Mouse (Mus musculus) left cerebral cortex, adult 11 months (tissue): ENCODE data around the gene Epb42.
"Not testable (repeated sequence)": the region's sequence is repeated elsewhere in the genome, so short reads cannot be mapped to it uniquely, and the experiment has no call there.

Experiments used
- DNase-seq: peaks from one replicate; pipeline ENCODE4 v3.0.0; 2022; ENCODE audit warnings: low spot score

Epb42 gene

GRCm38 (mm10) chr2:121007925-121008663, 28.8 kb downstream of the Epb42 start, which contains the start of gene Ccndbp1:
Gene Ccndbp1, plus strand, starts transcription at chr2:121008403.
- peak; percentile 66 for DNase-seq

DNA sequence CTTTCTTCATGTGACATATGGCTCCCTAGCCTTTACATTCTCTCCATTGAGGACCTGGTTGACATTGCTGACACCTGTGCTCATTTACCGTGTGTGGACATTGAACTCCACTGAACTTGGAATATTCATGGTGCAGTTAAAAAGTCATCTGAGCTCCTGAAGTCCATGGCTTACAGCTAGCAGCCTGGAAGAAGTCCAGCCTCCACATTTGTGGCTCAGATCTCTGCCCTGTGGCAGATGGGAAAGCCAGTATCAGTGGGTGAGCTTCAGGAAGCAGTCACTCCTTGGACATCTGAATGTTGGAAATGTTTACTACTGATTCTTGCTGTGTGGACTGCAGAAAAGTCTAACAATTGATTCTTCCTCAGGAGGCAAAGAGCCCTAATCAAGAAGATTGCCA, 29.9 kb downstream of the Epb42 start:
- no peak for DNase-seq

GRCm38 (mm10) chr2:121004018-121004811, 32.7 kb downstream of the Epb42 start:
- DNase-seq = no peak

DNA sequence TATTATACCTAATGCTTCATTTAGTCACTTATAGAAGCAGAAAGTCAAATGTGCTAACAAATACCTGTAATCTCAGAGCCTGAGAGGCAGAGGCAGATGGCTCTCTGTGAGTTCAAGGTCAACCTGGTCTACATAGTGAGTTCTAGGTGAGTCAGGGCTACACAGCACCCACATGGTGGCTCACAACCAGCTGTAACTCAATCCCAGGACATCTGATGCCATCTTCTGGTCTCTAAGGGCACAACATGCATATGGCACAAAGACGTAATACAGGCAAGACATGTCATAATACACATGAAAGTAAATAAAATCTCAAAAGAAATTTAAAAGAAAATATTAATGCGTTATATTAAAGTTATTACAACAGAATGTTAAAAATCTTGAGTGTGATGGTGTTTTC, 33.3 kb downstream of the Epb42 start:
- DNase-seq = no peak

- no peak for DNase-seq
These were observed 38.0 kb downstream of the Epb42 start for GRCm38 (mm10) chr2:120998863-120999262.

GRCm38 (mm10) chr2:120996607-120997006, 40.3 kb downstream of the Epb42 start:
- not testable (repeated sequence) for DNase-seq

DNA sequence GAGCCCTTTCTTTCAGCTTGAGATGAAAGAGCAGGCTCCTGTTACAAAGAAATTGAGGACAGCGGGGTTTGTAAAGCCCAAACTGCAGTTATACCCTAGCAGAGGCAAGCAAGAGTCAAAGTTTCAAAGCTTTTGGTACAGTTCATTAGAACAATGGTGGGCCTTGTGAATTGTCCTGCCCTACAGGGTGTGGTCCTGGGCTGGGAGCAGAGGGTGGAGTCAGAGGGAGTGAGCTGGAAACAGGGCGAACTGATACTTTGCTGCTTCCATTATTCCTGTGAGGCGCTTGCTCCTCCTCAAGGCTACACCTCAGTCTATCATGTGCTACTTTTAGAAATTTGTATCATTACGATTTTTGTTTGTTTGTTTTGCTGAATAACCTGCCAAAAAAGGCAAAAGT, 45.7 kb downstream of the Epb42 start:
- no peak for DNase-seq

GRCm38 (mm10) chr2:120985241-120985640, 51.6 kb downstream of the Epb42 start:
- no peak for DNase-seq

GRCm38 (mm10) chr2:120983611-120984010, 53.3 kb downstream of the Epb42 start:
- no peak for DNase-seq

- DNase-seq = no peak
These were observed 56.0 kb downstream of the Epb42 start for GRCm38 (mm10) chr2:120980861-120981260.

DNA sequence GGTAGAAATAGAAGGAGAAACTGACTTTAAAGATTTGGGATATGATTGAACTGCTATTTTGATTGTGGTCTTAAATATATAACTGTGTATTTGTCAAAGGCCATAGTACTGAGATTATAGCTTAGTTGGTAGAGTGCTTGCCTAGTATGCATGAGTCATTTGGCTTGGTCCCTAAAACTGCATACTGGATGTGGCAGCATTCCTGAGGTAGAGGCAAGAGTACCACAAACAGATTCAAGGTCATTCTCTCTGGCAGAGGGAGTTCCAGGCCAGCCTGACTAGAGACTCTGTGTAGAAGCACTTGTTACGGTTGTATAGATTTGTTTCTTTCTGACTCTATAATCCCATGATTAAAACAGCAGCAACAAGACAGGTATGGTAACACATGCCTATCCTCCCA, 57.1 kb downstream of the Epb42 start:
- DNase-seq = no peak

DNA sequence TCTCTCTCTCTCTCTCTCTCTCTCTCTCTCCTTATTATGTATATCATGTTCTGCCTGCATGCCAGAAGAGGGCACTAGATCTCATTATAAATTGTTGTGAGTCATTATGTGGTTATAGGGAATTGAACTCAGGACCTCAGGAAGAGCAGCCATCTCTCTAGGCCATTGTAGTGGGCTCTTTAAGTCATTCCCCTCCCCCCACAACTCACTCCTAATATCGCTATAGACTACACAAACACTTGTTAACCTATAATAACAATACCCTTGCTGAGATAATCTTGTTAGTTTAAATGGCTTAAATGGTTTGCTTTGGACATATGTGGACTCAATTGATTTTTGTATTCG, 58.2 kb downstream of the Epb42 start:
- no peak for DNase-seq

DNA sequence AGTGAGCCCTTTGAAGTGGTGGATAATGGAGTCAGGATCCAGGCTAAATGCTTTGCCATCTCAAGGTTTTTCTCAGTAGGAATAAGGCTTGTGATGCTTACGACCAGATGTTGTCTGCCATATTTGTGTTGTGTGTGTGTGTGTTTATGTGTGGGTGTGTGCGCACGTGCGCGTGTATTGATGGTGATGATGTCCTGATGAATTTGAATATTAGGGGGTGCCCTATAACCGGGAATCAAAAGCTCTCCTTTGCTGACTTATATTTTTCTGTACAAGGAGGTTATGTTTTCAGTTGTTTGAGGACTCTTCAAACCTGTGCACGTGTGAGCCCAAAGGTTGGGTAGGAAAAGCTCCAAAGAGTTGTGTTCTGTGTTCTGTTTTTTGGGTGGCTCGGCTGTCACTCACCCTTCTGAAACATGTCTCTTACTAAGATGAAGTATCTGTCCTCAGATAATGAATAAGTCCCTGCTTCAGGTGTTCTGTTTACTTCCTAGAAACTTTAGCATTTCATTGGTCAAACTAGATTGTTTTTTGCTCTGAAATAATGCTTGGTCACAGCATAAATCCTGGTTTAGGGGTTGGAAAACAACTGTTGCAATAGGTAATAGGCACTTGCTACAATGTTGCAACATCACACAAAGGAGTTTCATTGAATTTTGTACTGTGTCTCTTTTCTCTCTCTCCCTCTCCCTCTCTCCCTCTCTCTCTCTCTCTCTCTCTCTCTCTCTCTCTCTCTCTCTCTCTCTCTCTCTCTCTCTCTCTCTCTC, 58.8 kb downstream of the Epb42 start:
- DNase-seq = no peak

- no peak for DNase-seq
These were observed 59.6 kb downstream of the Epb42 start, which contains the start of gene Tmem62 for GRCm38 (mm10) chr2:120976990-120977925. Gene Tmem62, plus strand, starts transcription at chr2:120977017.

GRCm38 (mm10) chr2:120976308-120976707, 60.6 kb downstream of the Epb42 start:
- no peak for DNase-seq

GRCm38 (mm10) chr2:120972964-120973363, 63.9 kb downstream of the Epb42 start:
- no peak for DNase-seq

GRCm38 (mm10) chr2:120972257-120972656, 64.6 kb downstream of the Epb42 start:
- not testable (repeated sequence) for DNase-seq

- no peak for DNase-seq
These were observed 65.1 kb downstream of the Epb42 start for GRCm38 (mm10) chr2:120971766-120972165.

DNA sequence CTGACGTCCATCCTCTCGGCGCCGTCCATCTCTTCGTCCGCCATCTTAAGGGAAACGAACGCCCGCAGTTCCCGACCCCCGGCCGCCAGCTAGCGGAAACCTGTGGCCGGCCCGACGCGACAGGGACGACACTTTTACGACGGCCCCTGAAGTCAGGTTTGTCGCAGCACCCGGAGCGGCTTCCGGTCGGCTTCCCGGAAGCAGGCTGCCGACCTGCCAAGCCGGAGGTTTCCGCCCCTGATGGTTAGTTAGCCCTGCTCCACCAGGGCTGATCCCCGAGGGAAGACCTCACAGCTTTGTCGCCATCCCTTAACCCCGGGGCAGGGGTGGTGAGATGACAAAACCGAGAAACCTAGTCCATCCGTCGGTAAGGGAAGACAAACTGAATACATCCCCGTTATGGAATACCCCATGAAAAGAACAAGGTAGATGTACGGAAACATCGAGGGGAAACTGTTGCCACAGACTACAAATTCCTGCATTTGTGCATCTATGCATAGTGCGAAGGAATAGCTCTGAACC, 66.3 kb downstream of the Epb42 start, which contains the start of gene Ubr1:
Gene Ubr1, minus strand, starts transcription at position 157 of the 522 bp plus-strand sequence.
- DNase-seq = peak; percentile 71

GRCm38 (mm10) chr2:120970045-120970539, 66.8 kb downstream of the Epb42 start:
- DNase-seq = no peak
